18 mouse cellular contexts compared by ENCODE assay signal in the genomic region with DNA sequence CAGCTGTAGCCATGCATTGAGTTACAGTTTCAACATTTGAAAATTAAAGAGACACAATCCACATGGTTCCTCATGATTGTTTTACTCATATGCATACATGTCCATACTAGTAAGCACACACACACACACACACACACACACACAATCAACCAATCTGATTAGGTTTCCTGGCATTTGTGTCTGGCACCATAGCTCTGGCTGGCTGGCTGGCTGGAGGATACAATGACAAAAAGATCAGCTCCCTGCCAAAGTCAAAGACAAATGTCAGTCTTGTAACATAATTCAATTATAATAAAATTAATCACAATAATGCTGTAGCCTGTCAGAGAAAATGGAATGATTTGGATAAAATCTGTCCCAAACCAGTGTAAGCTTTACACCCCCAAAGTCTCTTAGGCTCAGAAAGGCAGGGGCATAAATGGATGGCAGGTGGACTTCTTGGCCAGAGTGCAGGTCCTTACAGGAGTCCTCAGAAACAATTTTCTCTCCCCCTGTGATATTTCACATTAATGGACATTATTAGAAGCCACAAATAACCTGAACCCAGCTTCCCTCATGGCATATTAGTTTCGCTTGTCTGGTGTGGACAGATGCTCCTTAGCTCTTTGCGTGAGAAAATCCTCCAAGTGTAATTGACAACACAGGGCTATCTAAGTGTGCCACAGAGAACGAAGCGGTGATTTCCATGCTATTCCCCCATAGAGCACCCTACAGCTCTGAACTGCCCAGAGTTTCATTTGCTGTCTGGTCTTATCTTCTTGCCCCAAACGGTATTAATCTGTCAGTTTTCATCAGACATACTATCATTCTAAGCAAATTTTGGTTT.
"Had no signal": no experiment of that assay in that cellular context is flagged by ENCODE, and none has a peak within 500 bp of the region (broad histone marks: within the 10 kb centered on the region; RNA-seq: fewer than 3 reads in every experiment).

No protein-coding gene starts in this region.

- H3K9me3 ChIP-seq: liver, embryonic 13.5 days; neural tube, embryonic 12.5 days; neural tube, embryonic 15.5 days had no signal

- DNase-seq: kidney, adult 18-20 months; kidney, adult 9 months; kidney, postnatal 14 days; kidney, postnatal 4 days; liver, embryonic 13.5 days; lung, adult 2 months; lung, postnatal 14 days; lung, postnatal 4 days; right cerebral cortex, adult 18-20 months; right cerebral cortex, postnatal 14 days; right cerebral cortex, postnatal 4 days; thymus, adult 2 months; thymus, postnatal 14 days; thymus, postnatal 4 days had no signal

- H3K4me2 ChIP-seq: liver, embryonic 13.5 days; midbrain, embryonic 11.5 days; neural tube, embryonic 12.5 days; neural tube, embryonic 15.5 days had no signal

- H3K27me3 ChIP-seq: liver, embryonic 13.5 days; neural tube, embryonic 12.5 days; neural tube, embryonic 15.5 days had no signal

- H3K27ac ChIP-seq: liver, embryonic 13.5 days; neural tube, embryonic 12.5 days; neural tube, embryonic 15.5 days; stomach, postnatal 0 days had no signal

- H3K4me3 ChIP-seq: liver, embryonic 13.5 days; neural tube, embryonic 12.5 days; neural tube, embryonic 15.5 days had no signal

- H3K36me3 ChIP-seq: liver, embryonic 13.5 days; neural tube, embryonic 12.5 days; neural tube, embryonic 15.5 days had no signal

- H3K4me1 ChIP-seq: liver, embryonic 13.5 days; neural tube, embryonic 12.5 days; neural tube, embryonic 15.5 days had no signal

- H3K9ac ChIP-seq: liver, embryonic 13.5 days; neural tube, embryonic 12.5 days; neural tube, embryonic 15.5 days had no signal
